Mouse (Mus musculus) myocyte (in vitro differentiated cells): ENCODE measurements around the gene Shroom1.

Source experiments
- CEBPB ChIP-seq: IDR thresholded peaks from 2 replicates; pipeline ENCODE4 v1.6.1; 2011; ENCODE audit warnings: mild to moderate bottlenecking, moderate library complexity; ENCODE audit not compliant: poor library complexity, insufficient read depth, severe bottlenecking
- MAX ChIP-seq: IDR thresholded peaks from one replicate; pipeline ENCODE4 v1.6.1; 2011; ENCODE audit warnings: low read depth, mild to moderate bottlenecking, control low read depth
- MYOD1 ChIP-seq, 3 experiments: IDR thresholded peaks; one replicate each; pipeline ENCODE4 v1.6.1; 2011; ENCODE audit warnings: control low read depth in 2 of 3, low read depth in 2 of 3, mild to moderate bottlenecking in 2 of 3, moderate library complexity in 1 of 3; ENCODE audit not compliant: insufficient read length in 2 of 3, control insufficient read depth in 1 of 3
- POLR2A ChIP-seq: IDR thresholded peaks from one replicate; pipeline ENCODE4 v1.6.1; 2011; ENCODE audit warnings: low read depth, mild to moderate bottlenecking, control low read depth, moderate library complexity; ENCODE audit not compliant: insufficient read length
- POLR2AphosphoS2 ChIP-seq: IDR thresholded peaks from one replicate; pipeline ENCODE4 v1.6.1; 2011; ENCODE audit warnings: low read depth, control low read depth; ENCODE audit not compliant: insufficient read length
- TCF3 ChIP-seq: IDR thresholded peaks from one replicate; pipeline ENCODE4 v1.6.1; 2011; ENCODE audit warnings: low read depth, control low read depth; ENCODE audit not compliant: insufficient read length

DNA sequence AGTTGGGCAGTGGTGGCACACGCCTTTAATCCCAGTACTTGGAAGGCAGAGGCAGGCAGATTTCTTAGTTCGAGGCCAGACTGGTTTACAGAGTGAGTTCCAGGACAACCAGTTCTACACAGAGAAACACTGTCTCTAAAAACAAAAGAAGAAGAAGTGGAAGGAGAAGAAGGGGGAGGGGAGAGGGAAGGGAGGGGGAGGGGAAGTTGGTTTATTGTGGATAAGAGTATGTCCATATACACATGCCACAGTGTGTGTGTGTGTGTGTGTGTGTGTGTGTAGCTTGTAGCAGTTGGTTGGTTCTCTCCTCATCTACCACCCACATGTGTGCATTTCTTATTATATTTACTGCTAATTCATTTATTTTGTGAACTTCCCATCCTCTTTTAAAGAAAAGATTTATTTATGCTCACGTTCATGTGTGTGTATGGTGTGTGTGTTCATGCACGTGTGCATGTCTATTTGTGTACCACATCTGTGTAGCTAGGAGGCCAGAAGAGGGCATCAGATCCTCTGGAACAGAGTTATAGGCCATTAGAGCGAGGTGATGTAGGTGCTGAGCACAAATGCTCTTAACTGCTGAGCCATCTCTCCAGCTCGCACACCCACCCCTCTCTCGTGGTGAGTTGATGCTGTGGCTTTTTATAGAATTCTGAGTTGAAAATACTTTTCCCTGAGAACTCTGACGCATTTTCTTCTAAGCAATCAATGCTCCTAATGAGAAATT lies 45.2 kb downstream of the Shroom1 start:
- TF ChIP-seq POLR2A (no peak), POLR2AphosphoS2 (no peak), TCF3 (no peak), MAX (no peak), CEBPB (no peak), MYOD1 (IDR thresholded peaks at IDR 0.05; ENCODE audit: control insufficient read depth in 1 of 3, insufficient read length in 2 of 3, low read depth in 2 of 3) (no peak)
